Mouse (Mus musculus): ENCODE measurements around the gene Lce6a.

The Lce6a gene

GRCm38 (mm10) chr3:92572514-92573155, 48.8 kb downstream of the Lce6a start:
- in situ Hi-C loops (cut with MboI, MseI), result no loop called here

Measured in T-helper 2 cell (primary cell).